Mouse (Mus musculus): ENCODE results near the gene Wdr86.
A peak's percentile ranks its signal among the peaks of the same experiment; 100 is the strongest.

The Wdr86 gene

GRCm38 (mm10) chr5:24684578-24685365, 45.8 kb downstream of the Wdr86 start:
- DNase-seq (ENCODE audit: low spot score), result peak; percentile 50

- no peak for DNase-seq (ENCODE audit: low spot score)
These were observed 49.1 kb downstream of the Wdr86 start for GRCm38 (mm10) chr5:24681436-24681835.

- peak; percentile 88 for DNase-seq (ENCODE audit: low spot score)
These were observed 56.3 kb downstream of the Wdr86 start for GRCm38 (mm10) chr5:24674238-24674637.

All from embryo, embryonic 10.5 days (tissue).